Mouse (Mus musculus) right cerebral cortex, adult 18-20 months (tissue): ENCODE results near the gene Gdpgp1.

Source experiments
- DNase-seq: peaks from one replicate; pipeline ENCODE4 v3.0.0; 2022; ENCODE audit warnings: mixed read lengths

The Gdpgp1 gene

DNA sequence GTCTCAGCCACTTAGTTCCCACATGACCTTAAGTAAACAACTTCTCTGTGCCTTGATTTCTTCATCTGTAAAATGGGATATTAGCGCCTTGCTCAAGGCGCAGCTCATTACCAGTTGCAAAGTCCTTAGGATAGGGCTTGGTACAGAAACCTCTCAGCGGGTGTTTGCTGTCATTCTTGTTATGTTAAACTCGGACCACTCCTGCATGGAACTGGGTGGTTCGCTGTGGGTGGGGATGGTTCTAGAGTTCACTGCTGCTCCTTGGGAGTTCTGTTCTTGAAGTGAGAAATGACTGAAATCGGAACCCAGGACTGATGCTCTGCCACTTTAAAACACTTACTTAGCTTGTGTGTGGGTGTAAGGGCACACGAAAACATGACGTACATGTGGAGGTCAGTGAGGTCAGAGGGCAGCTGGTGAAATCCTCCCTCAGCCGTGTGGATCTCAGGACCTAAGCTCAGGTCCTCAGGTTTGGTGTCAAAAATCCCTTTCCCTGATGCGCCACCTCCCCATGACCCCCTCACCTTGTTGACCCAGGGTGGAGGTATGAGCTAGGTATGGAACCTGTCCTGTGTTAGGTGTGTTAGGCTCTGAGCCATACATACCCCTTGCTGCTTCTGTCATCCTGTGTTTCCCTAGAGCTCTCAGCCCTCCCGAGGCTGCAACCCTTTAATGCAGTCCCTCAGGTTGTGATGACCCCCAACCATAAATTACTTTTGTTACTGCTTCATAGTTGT lies 32.6 kb upstream of the Gdpgp1 start:
- DNase-seq: no peak

DNA sequence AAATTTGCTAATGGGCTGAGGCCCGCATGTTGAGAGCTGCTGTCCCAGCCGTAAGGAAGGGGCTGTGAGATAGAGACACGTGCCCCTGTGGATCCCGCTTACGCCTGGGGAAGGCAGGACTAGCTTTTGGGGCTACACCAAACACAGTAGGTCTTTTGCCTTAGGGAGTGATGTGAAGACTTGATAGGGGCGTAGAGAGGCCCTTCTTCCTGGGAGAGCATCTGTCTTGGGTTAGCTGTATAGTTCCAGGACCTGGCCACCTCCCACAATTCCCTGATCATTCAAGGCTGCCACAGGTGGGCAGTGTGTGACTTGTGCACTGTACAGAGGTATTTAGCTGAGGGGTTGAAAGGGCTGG lies 32.1 kb upstream of the Gdpgp1 start:
- no peak for DNase-seq

DNA sequence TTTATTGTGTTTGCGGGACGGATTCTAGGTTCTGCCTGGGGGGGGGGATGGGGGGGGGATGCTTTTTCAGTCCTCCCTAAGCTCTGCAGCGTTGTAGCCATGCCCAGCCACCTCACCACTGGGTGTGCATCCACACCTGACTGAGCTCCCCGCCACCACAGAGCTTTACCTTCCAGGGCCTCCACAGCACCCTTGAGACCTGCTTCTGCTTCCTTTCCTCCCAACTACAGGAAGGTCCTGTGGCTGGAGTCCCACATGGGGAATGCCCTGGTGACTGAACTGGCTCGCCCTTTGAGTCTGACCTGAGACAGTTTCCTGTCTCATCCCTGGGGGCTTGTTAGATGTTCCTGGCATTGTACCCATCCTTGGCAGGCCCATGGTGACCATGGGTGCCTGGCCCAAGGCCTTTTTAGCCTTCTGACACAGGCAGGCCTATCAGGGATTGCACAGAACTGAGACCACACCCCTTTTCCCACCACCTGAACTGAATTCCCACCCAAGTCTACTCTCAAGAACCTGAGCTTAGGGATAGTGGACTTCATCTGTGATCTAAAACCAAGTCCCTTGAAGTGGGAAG lies 31.6 kb upstream of the Gdpgp1 start:
- no peak for DNase-seq

DNA sequence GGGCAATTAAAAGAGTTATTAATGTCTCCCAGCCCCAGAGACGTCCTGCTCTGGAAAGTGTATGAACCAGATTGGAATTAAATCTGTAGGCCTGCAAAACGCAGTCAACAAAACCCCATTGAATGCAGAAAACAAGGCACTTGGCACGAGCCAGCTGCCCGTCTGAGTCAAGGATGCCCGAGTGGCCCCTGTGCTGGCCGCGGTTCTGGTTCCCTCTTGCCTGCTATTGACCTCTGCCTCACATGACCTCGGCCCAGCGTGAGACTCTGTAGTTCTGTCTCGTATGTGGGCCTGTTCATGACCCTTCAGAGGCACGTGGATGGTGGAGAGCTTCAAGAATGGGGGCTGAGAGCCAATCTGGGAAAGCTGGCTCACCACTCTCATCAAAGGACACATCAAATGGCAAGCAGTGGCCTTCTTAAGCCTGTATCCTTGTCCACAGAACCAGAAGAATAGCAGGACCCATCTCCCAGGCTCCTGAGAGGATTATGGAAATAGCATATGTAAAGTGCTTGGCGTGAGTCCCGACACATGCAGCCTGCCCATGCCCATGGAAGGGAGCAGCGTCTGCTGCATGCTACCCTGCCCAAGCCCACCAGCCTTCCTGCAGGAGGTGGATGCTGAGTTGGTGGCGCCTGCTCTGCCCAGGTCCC lies 30.7 kb upstream of the Gdpgp1 start:
- DNase-seq: no peak

DNA sequence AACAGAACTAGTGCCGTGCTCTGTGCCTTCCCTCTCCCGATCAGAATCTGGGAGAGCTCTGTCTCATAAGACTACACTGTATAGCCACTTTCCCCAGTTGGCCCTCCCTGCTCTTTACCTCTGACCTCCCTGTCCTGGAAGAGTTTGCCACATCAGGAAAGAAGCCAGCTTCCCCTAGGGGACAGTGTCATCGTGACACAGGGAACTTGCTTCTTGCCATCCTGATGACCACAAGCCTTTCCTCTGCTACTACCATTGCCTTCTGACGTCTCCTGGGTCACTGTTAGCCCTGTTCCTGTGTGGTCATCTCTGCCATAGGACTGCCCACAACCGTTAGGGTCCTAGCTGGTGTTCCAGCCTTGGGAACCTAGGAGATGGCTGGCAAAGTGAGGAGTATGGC lies 29.7 kb upstream of the Gdpgp1 start:
- no peak for DNase-seq

DNA sequence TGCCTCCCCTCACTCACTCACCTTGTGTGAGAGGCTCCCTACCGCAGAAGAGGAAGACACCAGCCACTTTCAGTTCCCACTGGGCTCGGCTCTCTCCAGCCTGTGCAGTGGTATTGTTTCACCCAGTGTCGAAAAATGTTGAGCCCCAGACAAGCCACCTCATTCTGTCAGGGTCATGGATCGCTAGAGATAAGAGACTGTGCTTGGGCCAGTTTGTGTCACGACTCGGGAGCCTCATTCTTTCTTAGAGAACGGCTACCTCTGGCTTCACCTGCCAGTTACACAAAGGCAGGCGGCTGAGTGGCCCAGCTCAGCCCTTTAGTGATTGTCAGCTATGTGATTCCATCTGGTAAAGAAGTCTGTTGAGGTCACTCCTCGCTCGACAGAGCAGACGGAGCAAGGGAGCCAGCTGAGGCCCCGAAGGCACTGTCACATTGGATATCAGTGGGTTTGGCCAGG lies 29.0 kb upstream of the Gdpgp1 start:
- no peak for DNase-seq

DNA sequence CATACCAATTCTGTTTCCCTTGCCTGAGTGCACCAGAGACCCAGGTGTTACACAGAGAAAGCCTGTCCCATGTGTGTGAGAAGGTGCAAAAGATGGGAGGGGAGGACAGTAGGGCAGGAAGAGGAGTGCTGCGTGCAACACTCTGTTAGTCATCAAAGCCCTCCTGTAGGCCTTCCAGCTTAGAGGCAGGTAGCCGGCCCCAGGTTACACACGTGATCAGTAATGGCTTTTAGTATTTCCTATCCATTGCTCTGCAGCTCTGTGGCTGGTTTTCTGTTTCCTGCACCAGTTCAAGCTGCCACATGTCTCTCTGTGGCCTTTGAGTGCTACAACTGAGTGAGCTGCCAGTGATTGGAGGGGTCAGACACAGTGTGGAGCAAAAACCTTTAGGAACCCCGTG lies 28.3 kb upstream of the Gdpgp1 start:
- no peak for DNase-seq

DNA sequence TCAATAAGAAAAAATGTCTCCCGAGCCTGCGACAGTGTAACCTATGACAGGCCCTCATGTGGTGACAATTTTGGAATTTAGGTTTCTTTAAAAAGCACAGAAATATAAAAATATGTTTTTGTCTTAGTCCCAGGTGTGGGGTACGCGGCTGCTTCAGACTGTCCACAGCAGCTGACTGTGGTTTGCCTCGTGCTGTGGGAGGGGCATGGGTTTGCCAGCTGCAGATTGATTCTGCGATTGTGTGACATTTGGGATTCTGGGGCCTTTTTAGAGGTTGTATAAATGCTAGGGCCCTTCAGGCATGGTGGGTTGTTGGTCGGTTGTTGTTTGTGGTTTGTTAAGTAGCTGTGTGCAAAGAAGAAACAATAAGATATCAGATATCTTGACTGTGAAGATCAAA lies 27.7 kb upstream of the Gdpgp1 start:
- no peak for DNase-seq

DNA sequence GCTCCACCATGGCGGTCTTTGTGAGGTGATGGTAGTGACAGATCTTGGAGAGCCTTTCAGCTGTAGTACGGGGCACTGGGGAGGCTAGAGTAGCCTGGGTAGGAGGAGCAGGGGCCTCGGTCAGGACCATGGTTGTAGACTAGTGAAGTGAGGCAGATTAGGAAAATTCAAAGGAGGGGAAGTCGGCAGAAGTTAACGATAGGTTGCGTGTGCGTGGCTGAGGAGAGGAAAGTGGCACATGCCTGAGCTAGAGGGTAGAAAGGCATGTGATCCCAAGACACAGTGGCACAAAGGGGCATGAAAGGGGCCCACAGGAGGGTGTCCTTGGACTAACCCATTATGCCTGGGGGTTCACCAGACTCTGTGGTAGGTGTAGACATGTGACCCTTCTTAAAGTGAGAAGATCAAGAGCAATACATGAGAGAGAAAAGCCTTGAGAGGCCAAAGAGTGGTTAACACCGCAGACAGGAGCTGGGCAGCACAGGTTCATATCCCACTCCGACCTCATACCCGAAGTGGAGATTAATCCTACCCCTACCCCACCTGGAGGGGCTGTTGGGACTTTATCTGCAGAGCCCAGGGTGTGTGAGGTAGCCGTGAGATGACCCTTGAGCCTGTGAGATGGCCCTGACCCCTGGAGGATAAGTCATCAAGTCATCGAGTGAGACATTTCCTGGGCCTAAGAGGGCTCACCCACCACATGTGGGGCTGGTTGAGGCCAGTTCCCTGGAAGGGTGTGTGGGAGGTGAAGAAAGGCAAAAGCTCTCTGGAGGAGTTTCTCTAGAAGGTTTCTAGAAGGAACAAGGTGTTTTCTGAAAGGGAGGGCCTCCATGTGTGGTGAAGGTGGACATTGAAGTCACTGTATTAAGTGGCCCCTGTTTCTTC lies 26.7 kb upstream of the Gdpgp1 start:
- DNase-seq: no peak

DNA sequence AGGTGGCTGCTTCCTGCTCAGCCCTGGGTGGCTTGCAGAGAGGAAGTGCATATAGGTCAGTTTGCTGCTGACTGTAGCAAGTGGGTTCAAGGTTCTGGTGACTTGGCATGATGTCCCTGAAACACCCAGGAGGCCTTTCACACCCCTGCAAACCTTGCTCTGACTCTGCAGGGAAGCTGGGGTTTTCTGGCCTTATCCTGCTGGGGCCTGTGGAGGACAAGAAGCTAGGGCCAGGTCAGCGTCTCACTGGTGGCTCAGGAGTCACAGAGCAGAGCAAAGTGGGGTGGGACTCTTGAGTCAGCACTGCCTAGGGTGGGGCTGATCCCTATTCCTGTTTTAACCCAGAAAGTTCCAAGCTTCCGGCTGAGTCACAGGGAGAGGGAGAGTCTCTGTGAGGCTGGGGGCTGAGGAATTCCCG lies 25.3 kb upstream of the Gdpgp1 start:
- DNase-seq: no peak

DNA sequence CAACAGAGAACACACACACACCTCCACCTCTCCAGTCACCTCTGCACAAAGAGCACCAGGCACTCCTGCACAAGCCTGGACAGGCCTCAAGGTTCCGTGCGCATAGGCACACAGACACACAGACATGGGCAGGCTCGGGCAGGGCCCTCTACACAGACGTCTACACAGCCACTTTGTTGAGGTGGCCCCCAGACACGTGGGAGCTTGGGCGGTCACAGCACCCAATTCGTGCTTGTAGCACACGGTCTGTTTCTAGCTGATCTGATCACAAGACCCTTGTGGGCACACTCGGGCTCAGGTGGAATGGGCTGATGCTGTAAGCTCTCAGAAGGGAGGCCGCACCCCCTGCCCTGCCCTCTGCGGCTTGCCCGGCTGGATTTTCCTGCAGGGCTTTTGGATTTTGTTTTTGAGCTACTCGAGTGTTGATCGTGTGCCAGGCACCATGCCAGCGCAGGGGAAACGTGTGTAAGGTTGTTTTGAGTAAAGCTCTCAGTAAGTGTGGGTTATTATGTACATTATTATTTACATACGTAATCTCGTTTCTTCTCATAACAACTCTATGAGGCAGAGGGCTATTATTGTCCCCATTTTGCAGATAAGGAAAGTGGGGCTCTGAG lies 24.5 kb upstream of the Gdpgp1 start:
- no peak for DNase-seq

DNA sequence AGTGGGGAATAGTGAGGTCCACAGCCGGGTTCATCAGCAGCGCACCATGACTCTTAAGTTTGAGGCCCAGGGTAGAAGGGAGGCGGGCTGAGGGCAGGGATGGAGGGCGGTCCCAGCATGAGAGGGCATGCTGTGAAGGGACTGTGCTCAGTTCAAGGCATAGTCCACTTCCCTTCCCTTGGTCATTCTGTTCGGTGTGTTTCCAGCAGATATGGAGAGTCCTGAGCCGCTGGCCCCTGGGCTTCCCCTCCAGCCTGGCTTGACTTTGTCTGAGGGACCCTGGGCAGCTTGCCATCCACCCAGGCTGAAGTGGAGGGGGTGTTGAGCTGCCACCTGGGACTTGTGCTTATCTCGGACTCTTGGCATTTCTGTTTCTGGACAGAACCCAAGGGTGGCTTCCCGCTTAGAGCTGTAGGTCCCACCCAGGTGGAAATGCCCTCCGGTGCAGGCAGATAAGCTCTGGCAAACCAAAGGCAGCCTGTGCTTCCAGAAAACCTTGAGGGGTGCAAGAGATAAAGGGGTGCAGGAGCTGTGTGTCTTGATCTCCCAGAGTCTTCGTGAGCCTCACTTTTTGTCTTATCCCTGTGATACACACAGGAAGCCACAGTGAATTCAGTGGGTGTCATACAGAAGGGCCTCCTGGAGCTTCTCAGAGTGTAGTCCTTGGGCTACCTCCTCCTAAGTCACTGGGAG lies 23.8 kb upstream of the Gdpgp1 start:
- no peak for DNase-seq

DNA sequence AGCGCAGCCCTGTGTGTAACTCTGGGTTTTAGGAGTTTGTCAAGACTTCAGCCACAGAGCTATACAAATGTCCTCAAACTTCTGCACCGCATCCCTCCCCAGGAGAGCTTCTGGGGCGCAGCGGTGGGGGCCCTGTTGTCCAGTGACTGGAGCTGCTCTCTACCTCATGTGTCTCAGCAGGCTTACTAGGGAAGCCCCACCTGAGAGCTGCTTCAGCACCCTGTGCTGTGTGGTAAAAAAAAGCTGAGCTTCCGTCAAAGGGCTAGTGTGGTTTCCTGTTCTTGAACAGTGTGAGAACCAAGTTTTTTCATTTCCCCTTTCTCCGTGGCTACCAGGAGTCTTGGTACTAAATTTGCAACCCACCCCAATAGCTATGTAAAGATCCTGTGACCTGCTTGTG lies 23.0 kb upstream of the Gdpgp1 start:
- no peak for DNase-seq

DNA sequence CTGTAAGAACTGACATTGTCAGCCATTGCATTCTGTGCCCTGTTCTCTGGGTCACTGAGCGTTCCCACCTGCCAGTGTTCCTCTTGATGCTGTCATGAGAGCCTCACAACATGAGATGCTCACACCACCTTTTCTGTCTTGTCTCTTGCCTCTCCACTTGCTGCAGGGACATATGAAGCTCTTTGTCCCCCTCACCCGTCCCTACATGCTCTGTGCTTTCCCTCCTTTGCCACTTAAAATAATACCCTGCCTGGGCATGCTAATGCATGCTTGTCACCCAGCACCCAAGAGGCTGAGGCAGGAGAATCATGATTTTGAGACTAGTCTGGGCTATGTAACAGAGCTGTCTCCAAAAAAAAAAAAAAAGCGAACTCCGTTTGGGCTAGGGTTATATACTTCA lies 21.7 kb upstream of the Gdpgp1 start:
- DNase-seq: no peak

DNA sequence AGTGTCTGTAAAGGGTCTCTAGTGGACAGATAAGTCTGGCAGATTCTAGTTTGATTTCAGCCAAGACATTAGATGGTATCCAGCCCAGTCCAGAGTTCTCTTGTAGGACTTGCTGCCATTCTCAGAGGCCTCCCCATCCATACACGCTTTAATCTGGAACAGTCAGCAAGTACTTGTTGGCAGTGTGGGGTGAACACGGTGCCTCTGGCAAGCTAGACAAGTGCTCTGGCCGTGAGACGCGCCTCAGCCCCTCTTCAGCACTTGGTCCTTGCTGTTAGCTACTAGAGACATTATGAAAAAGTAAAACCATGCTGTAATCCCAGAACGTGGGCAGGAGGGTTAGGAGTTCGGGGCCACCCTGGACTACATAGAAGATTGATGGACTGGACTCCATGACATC lies 19.1 kb upstream of the Gdpgp1 start:
- no peak for DNase-seq

DNA sequence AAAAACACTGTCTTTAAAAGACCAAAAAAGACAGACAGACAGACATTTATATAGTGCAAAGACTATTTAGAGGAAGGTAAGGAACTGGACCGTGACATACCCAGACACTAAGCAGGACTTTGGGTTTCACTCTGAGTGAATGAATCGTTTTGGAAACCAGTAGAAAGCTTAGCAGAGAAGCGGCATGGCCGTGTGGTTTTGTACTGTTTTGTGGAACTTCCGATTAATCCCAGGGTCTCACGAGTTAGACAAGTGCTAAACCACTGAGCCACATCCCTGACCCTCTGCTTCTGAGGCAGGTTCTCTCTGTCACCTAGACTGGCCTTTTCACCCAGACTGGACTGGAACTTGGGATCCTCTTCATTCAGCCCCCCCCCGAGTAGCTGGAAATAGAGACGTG lies 18.2 kb upstream of the Gdpgp1 start:
- DNase-seq: no peak

DNA sequence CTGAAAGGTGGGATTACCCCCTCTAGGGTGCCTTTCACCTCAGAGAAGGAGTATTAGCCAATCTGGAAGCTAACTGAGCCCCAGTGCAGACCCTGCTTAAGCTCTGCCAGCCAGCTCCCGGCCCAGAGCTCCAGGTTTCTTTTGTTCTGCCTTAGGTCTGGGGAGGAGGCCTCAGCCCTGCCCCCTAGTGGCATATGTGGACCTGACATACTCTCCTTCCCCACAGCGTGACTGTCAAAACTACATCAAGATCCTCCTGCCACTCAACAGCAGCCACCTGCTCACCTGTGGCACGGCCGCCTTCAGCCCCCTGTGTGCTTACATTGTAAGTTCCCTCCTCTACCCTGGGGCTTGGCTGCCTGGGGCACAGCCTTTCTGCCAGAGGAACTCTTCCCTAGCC lies 17.3 kb upstream of the Gdpgp1 start:
- peak; percentile 64 for DNase-seq

DNA sequence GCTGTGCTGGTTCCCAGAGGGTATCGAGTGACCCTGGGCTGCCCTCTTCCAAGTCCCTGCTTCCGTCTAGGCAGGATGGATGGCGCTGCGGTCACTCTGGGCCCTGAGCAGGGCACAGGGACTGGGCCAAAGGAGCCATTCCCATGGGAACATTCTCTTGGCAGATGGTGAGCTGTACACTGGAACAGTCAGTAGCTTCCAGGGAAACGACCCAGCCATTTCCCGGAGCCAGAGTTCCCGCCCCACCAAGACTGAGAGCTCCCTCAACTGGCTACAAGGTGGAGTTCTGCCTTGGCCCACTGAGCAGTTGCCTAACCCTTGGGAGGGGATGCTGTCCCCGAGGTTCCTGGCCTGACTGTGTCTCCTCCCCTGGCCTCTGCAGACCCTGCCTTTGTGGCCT lies 16.1 kb upstream of the Gdpgp1 start:
- DNase-seq: peak; percentile 49

DNA sequence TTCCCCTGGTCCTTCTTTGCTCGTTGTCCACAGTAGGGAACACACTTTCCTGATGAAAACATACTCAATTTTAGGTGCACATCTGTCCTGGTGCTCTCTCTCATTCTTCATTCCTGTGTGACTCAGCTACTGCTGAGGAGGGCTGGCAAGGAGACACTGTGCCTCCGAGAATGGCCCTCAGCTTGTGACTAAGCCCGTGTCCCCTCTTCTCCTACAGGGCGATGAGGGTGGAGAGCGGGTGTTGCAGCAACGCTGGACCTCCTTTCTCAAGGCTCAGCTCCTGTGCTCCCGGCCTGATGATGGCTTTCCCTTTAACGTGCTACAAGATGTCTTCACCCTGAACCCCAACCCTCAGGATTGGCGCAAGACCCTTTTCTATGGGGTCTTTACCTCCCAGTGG lies 14.0 kb upstream of the Gdpgp1 start:
- no peak for DNase-seq

DNA sequence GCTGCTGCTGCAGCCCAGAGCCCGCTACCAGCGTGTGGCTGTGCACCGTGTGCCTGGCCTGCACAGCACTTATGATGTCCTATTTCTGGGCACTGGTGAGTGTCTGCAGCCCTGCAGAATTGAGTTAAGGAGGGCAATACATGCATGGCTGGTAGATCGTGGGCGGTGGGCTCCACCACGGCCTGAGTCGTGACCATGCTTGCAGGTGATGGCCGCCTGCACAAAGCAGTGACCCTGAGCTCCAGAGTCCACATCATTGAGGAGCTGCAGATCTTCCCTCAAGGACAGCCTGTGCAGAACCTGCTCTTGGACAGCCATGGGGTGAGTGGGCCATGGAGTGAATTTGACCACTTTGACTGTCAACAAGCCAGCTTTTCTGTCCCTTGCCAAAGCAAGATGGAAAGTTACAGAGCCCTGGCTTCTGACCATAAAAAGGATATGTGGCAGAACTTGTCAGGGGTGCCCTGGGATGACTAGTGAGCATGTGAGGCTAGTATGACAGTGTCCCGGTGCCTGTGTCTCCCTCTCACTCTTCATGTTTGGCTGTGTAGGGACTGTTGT lies 12.3 kb upstream of the Gdpgp1 start:
- no peak for DNase-seq

DNA sequence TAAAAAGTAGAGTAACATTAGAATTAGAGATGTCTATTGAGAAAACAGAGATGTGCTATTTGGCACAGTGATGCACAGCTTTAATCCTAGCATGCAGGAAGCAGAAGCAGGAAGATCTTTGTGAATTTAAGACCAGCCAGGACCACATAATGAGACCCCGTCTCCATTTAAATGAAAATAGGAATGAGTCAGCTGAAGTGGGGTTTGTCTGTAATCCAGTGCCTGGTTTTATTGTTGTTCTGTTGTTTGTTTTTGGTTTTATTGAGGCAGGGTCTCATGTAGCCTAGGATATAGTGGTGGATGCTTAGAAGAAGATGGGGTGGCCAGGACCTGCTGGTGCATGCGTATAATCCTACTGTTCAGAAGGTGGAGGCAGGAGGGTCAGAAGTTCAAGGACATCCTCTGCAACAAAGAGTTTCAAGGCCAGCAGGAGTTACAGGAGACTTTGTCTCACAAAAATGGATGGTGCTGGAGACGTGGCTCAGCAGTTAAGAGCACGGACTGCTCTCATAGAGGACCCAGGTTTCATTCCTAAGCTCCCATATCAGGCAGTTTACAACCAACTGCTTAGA lies 11.4 kb upstream of the Gdpgp1 start:
- DNase-seq: no peak

DNA sequence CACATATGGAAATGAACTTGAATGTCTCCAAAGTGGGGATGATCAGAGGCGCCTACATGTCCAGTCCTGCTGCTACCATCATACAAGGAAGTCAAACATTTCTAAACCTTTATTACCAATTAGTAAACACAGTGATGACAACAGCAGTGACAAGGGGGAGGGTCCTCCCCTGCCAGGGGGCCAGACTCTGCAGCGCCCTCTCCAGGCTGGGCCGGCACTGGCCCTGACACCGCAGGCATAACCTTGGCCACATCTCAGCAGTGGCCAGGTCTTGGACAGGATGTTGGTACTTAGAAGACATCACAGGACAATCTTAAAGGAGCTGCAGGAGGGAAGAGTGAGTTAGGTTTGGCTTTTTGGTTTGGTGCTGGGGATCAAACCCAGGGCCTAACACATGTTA lies 5.6 kb upstream of the Gdpgp1 start:
- DNase-seq: no peak
